ENCODE assay signal across 25 mouse cellular contexts in genomic region chr10:62086044-62086443, GRCm38 (mm10). TPM values are rescaled to one million over a fixed set of nuclear protein-coding genes. Genes with fewer than 3 reads are reported as not detected.
"Had no signal": no experiment of that assay in that cellular context is flagged by ENCODE, and none has a peak within 500 bp of the region (broad histone marks: within the 10 kb centered on the region; RNA-seq: fewer than 3 reads in every experiment).

No protein-coding gene starts in this region.

- ATAC-seq: liver, embryonic 12.5 days had no signal

- H3K27ac ChIP-seq: limb, embryonic 10.5 days; limb, embryonic 13.5 days; liver, embryonic 12.5 days; liver, embryonic 15.5 days; lung, embryonic 15.5 days; midbrain, embryonic 10.5 days; neural tube, embryonic 12.5 days; neural tube, embryonic 15.5 days; stomach, postnatal 0 days had no signal

- DNase-seq: kidney, adult 9 months; kidney, postnatal 14 days; kidney, postnatal 4 days; liver; lung, adult 18-20 months; lung, postnatal 10 days; lung, postnatal 36 days; midbrain, embryonic 14.5 days; right cerebral cortex, adult 18-20 months; right cerebral cortex, postnatal 14 days; right cerebral cortex, postnatal 4 days; thymus, adult 2 months; thymus, postnatal 14 days; thymus, postnatal 4 days had no signal

- H3K36me3 ChIP-seq: limb, embryonic 10.5 days; limb, embryonic 13.5 days; liver, embryonic 12.5 days; liver, embryonic 15.5 days; lung, embryonic 15.5 days; midbrain, embryonic 10.5 days; neural tube, embryonic 12.5 days; neural tube, embryonic 15.5 days had no signal

- H3K4me2 ChIP-seq: limb, embryonic 13.5 days; liver, embryonic 12.5 days; liver, embryonic 15.5 days; lung, embryonic 15.5 days; neural tube, embryonic 12.5 days; neural tube, embryonic 15.5 days had no signal

- H3K4me1 ChIP-seq: limb, embryonic 13.5 days; liver, embryonic 12.5 days; liver, embryonic 15.5 days; lung, embryonic 15.5 days; megakaryocyte, embryonic 14.5 days; midbrain, embryonic 10.5 days; neural tube, embryonic 12.5 days; neural tube, embryonic 15.5 days had no signal

- H3K27me3 ChIP-seq: limb, embryonic 13.5 days; liver, embryonic 12.5 days; liver, embryonic 15.5 days; lung, embryonic 15.5 days; neural tube, embryonic 12.5 days; neural tube, embryonic 15.5 days had no signal

- H3K9ac ChIP-seq: limb, embryonic 13.5 days; liver, embryonic 12.5 days; liver, embryonic 15.5 days; lung, embryonic 15.5 days; neural tube, embryonic 12.5 days; neural tube, embryonic 15.5 days had no signal

- H3K4me3 ChIP-seq: limb, embryonic 10.5 days; limb, embryonic 13.5 days; liver, embryonic 12.5 days; liver, embryonic 15.5 days; lung, embryonic 15.5 days; megakaryocyte, embryonic 14.5 days; midbrain, embryonic 10.5 days; neural tube, embryonic 12.5 days; neural tube, embryonic 15.5 days had no signal

- H3K9me3 ChIP-seq: limb, embryonic 10.5 days; limb, embryonic 13.5 days; liver, embryonic 12.5 days; liver, embryonic 15.5 days; lung, embryonic 15.5 days; midbrain, embryonic 10.5 days; neural tube, embryonic 12.5 days; neural tube, embryonic 15.5 days had no signal

RNA-seq across cellular contexts. Expression of gene Neurog3, which starts 46.8 kb away (rescaled TPM):
- polyA plus RNA-seq: kidney, embryonic 16.5 days; limb, embryonic 10.5 days; limb, embryonic 13.5 days; liver, embryonic 12.5 days; liver, embryonic 15.5 days; lung, embryonic 15.5 days; midbrain, embryonic 14.5 days had no signal
